Mouse (Mus musculus) B cell, adult (primary cell): ENCODE measurements around the gene Olfr164. TPM values are rescaled to one million over a fixed set of nuclear protein-coding genes. Genes with fewer than 3 reads are reported as not detected.

Source experiments
- total RNA-seq: library from RNA; stranded (reverse); gene quantifications from 4 replicates; pipeline ENCODE4 v1.2.4, GENCODE M21; 2023; ENCODE audit not compliant: inconsistent age

The Olfr164 gene
- total RNA-seq = not detected in 4 replicates

DNA sequence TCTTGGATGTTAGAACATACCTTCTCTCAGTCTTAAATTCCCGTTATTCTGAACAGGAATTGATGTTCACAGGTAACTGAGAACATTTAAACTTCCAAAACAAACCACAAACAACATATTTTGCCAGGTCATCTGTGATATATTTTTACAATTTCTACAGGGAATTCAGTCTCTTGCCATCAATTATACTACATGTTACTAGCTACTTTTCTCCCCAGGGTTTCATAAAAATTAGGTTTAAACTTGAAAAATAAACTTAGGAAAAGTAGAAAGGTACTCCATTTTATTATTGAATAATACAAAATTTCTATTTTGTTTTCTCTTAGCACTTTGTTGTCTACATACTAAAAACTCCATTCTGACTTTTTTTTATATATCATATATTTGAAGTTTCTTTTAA is at the start of gene Olfr164:
Olfr164 (minus strand) TSS at position 101 of the 400 bp plus-strand sequence.

Other genes starting within 250 kb of the Olfr164 start
- not detected in 4 replicates for gene Olfr165, start 109.1 kb upstream of the Olfr164 start, total RNA-seq
- 0.19 to 0.42 TPM (median 0.36 TPM) in 4 replicates for gene Olfr166, start 169.6 kb upstream of the Olfr164 start, total RNA-seq
- gene Olfr167, start 208.2 kb upstream of the Olfr164 start, total RNA-seq = not detected in 4 replicates
- not detected in 4 replicates for gene Olfr168, start 221.5 kb upstream of the Olfr164 start, total RNA-seq